ENCODE assay signal across 9 mouse cellular contexts in the genomic region with DNA sequence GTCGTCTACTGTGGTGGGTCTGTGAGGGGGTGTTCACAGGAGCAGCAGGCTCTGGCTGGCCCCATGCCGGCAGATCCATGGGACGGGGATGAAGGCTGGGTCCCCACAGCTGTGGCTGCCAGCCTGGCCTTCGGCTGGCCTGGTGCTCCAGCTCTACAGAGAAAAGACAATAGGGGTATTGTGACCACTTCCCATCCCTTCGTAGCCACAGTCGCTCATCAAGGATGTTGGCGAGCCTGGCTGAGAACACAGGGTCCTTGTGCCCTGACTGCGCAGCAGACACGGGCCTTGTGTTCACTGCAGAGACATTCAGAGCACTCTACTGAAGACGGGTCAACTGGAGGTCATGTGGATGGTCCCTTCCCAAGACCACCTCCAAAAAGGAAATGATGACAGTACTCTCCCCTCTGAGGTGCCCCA.
A peak's percentile ranks its signal among the peaks of the same experiment; 100 is the strongest.
DNase-seq lines count a peak whose midpoint lies in the region; TF ChIP-seq lines count a peak whose summit lies in the region.
"Had no signal": no experiment of that assay in that cellular context is flagged by ENCODE, and none has a peak within 500 bp of the region (broad histone marks: within the 10 kb centered on the region; RNA-seq: fewer than 3 reads in every experiment).

No protein-coding gene starts in this region.

- no peaks in the 10 kb centered on the region for H3K79me2 ChIP-seq in C2C12 (ENCODE audit: control insufficient read depth, insufficient read depth)

- H3K79me3 ChIP-seq in C2C12 (ENCODE audit: low read depth) = no peaks in the 10 kb centered on the region

- 87% methylated on average over 10 of the region's 10 CpGs for WGBS in limb, embryonic 10.5 days

- H3ac ChIP-seq in C2C12 (ENCODE audit: control insufficient read depth, insufficient read length, low read depth) = no peak overlapping the region

- no peaks in the 10 kb centered on the region for H3K36me3 ChIP-seq in C2C12 (ENCODE audit: control insufficient read depth, insufficient read depth)
- no peaks in the 10 kb centered on the region for H3K36me3 ChIP-seq in limb, embryonic 10.5 days

- DNase-seq in gastrocnemius, postnatal 14 days = peak; percentile 43
- no peak for DNase-seq in gastrocnemius, postnatal 4 days (ENCODE audit: low spot score in 2 of 2)
- peak; percentile 43 to 60 for DNase-seq in frontal cortex, postnatal 10 days (ENCODE audit: low spot score in 2 of 2)
- DNase-seq in limb, embryonic 10.5 days (ENCODE audit: low spot score) = no peak
- DNase-seq in yolk sac, embryonic 10.5 days (ENCODE audit: low spot score) = no peak
- DNase-seq in ovary, postnatal 36 days (ENCODE audit: low spot score) = no peak
- no peak for DNase-seq in kidney, postnatal 4 days
- DNase-seq: thymus, postnatal 4 days had no signal

- peak overlapping the region; percentile 19; the same call in 1 of the 2 replicates for H3K27ac ChIP-seq in limb, embryonic 10.5 days

- no peak for TF ChIP-seq CTCF in C2C12 (IDR thresholded peaks at IDR 0.05; ENCODE audit: control insufficient read depth, insufficient read depth, insufficient read length)

- no peaks in the 10 kb centered on the region for H3K27me3 ChIP-seq in C2C12 (ENCODE audit: control insufficient read depth, insufficient read depth, insufficient read length)
- 0 out of 2 replicates have a peak, but pooled peaks cover 4% of the 10 kb centered on the region for H3K27me3 ChIP-seq in limb, embryonic 10.5 days (ENCODE audit: low read depth, poor library complexity, severe bottlenecking)

- intact Hi-C loops in gastrocnemius, postnatal 14 days (cut with DNase I; ENCODE audit: low total_unique reads) = no loop called here

- peaks cover 12% of the 10 kb centered on the region for H3K4me1 ChIP-seq in limb, embryonic 10.5 days

- no peak overlapping the region for H3K4me3 ChIP-seq in C2C12 (ENCODE audit: insufficient read depth, poor library complexity, severe bottlenecking)
- no peak overlapping the region for H3K4me3 ChIP-seq in limb, embryonic 10.5 days

- H3K9me3 ChIP-seq in limb, embryonic 10.5 days (replicated peaks) = no peaks in the 10 kb centered on the region

TF ChIP-seq in C2C12, 6 proteins besides CTCF, POLR2A, EP300 and RAD21:
- peak; percentile 73 for TF ChIP-seq MYOD1 (IDR thresholded peaks at IDR 0.05; ENCODE audit: control insufficient read depth, insufficient read length, low read depth)
- TF ChIP-seq CEBPB (IDR thresholded peaks at IDR 0.05; ENCODE audit: low read depth) = no peak
TF ChIP-seq in C2C12: peak in this region for 1.

Comparison
In these comparisons a context has a peak if more than half of its experiments do, and no peak if none do; other contexts are left out.
1. DNase-seq: peak in gastrocnemius, postnatal 14 days (single experiment) and frontal cortex, postnatal 10 days (2 of 2); none in gastrocnemius, postnatal 4 days (0 of 2), limb, embryonic 10.5 days (single experiment), yolk sac, embryonic 10.5 days (single experiment), ovary, postnatal 36 days (single experiment) and kidney, postnatal 4 days (0 of 2).